Mouse (Mus musculus): ENCODE measurements around the gene Grb7. TPM values are rescaled to one million over a fixed set of nuclear protein-coding genes. Genes with fewer than 3 reads are reported as not detected.

The Grb7 gene
- polyA plus RNA-seq, 1 experiment from 2014 or later = 22.0 TPM

GRCm38 (mm10) chr11:98446562-98447474 is 624 bp downstream of the Grb7 start:
- H3K9me3 ChIP-seq (replicated peaks) = no peaks in the 10 kb centered on the region
- peak overlapping the region; percentile 21; the same call in 1 of the 2 replicates for H3K4me2 ChIP-seq
- peak; percentile 59 for ATAC-seq
- 5% methylated on average over 28 of the region's 33 CpGs for WGBS (ENCODE audit: insufficient replicate concordance)
- 0 out of 2 replicates have a peak overlapping the region, but pooled peaks have one; percentile 9 for H3K9ac ChIP-seq
- H3K4me1 ChIP-seq = peaks cover 6% of the 10 kb centered on the region
- H3K27ac ChIP-seq = peak overlapping the region; percentile 77
- peak overlapping the region; percentile 35 for H3K4me3 ChIP-seq
- peaks cover 72% of the 10 kb centered on the region for H3K27me3 ChIP-seq (replicated peaks)
- peaks cover 12% of the 10 kb centered on the region for H3K36me3 ChIP-seq

- Histone ChIP-seq H3K4me3 (peak overlapping the region; percentile 35), H3K36me3 (peaks cover 17% of the 10 kb centered on the region), H3K27me3 (replicated peaks) (peaks cover 78% of the 10 kb centered on the region), H3K9me3 (replicated peaks) (no peaks in the 10 kb centered on the region), H3K9ac (0 out of 2 replicates have a peak overlapping the region, but pooled peaks have one; percentile 9), H3K4me1 (peaks cover 6% of the 10 kb centered on the region), H3K27ac (peak overlapping the region; percentile 77), H3K4me2 (peak overlapping the region; percentile 22; the same call in 1 of the 2 replicates)
- ATAC-seq = no peak
- 16% methylated on average over 7 of the region's 7 CpGs for WGBS (ENCODE audit: insufficient replicate concordance)
These were observed 1.3 kb downstream of the Grb7 start for GRCm38 (mm10) chr11:98447475-98447834.

- peak overlapping the region; percentile 45 for H3K4me2 ChIP-seq
- peaks cover 6% of the 10 kb centered on the region for H3K4me1 ChIP-seq
- H3K27me3 ChIP-seq (replicated peaks) = peaks cover 80% of the 10 kb centered on the region
- peak; percentile 53 for ATAC-seq
- WGBS (ENCODE audit: insufficient replicate concordance) = 31% methylated on average over 13 of the region's 13 CpGs
- H3K4me3 ChIP-seq = peak overlapping the region; percentile 35
- no peak overlapping the region for H3K9ac ChIP-seq
- peak overlapping the region; percentile 77; the same call in 1 of the 2 replicates for H3K27ac ChIP-seq
- peaks cover 24% of the 10 kb centered on the region for H3K36me3 ChIP-seq
- H3K9me3 ChIP-seq (replicated peaks) = no peaks in the 10 kb centered on the region
These were observed 2.1 kb downstream of the Grb7 start for GRCm38 (mm10) chr11:98448191-98448790.

GRCm38 (mm10) chr11:98449419-98449818 is 3.2 kb downstream of the Grb7 start:
- Histone ChIP-seq H3K4me3 (peak overlapping the region; percentile 31), H3K4me2 (peak overlapping the region; percentile 45), H3K9ac (no peak overlapping the region), H3K27ac (no peak overlapping the region), H3K9me3 (replicated peaks) (no peaks in the 10 kb centered on the region), H3K27me3 (replicated peaks) (peaks cover 88% of the 10 kb centered on the region), H3K36me3 (peaks cover 35% of the 10 kb centered on the region), H3K4me1 (peaks cover 6% of the 10 kb centered on the region)
- no peak for ATAC-seq
- WGBS (ENCODE audit: insufficient replicate concordance) = 66% methylated on average over 3 of the region's 3 CpGs

GRCm38 (mm10) chr11:98449921-98450771 is 4.0 kb downstream of the Grb7 start:
- no peak overlapping the region for H3K4me3 ChIP-seq
- H3K4me1 ChIP-seq = peaks cover 6% of the 10 kb centered on the region
- WGBS (ENCODE audit: insufficient replicate concordance) = 64% methylated on average over 20 of the region's 20 CpGs
- H3K9ac ChIP-seq = no peak overlapping the region
- no peak for ATAC-seq
- no peak overlapping the region for H3K27ac ChIP-seq
- peak overlapping the region; percentile 45 for H3K4me2 ChIP-seq
- no peaks in the 10 kb centered on the region for H3K9me3 ChIP-seq (replicated peaks)
- H3K36me3 ChIP-seq = peaks cover 42% of the 10 kb centered on the region
- H3K27me3 ChIP-seq (replicated peaks) = peaks cover 83% of the 10 kb centered on the region

GRCm38 (mm10) chr11:98455484-98455883 is 9.3 kb downstream of the Grb7 start:
- H3K4me3 ChIP-seq = no peak overlapping the region
- ATAC-seq = no peak
- H3K27me3 ChIP-seq (replicated peaks) = peaks cover 75% of the 10 kb centered on the region
- H3K9ac ChIP-seq = no peak overlapping the region
- peaks cover 42% of the 10 kb centered on the region for H3K36me3 ChIP-seq
- no peaks in the 10 kb centered on the region for H3K9me3 ChIP-seq (replicated peaks)
- H3K4me2 ChIP-seq = no peak overlapping the region
- peaks cover 16% of the 10 kb centered on the region for H3K4me1 ChIP-seq
- H3K27ac ChIP-seq = no peak overlapping the region
- WGBS (ENCODE audit: insufficient replicate concordance) = 69% methylated on average over 4 of the region's 4 CpGs

GRCm38 (mm10) chr11:98456545-98456944 is 10.4 kb downstream of the Grb7 start:
- H3K9ac ChIP-seq = no peak overlapping the region
- WGBS (ENCODE audit: insufficient replicate concordance) = 50% methylated on average over 5 of the region's 5 CpGs
- H3K27ac ChIP-seq = no peak overlapping the region
- H3K27me3 ChIP-seq (replicated peaks) = peaks cover 76% of the 10 kb centered on the region
- H3K9me3 ChIP-seq (replicated peaks) = no peaks in the 10 kb centered on the region
- H3K4me1 ChIP-seq = peaks cover 16% of the 10 kb centered on the region
- H3K4me3 ChIP-seq = no peak overlapping the region
- ATAC-seq = no peak
- H3K4me2 ChIP-seq = no peak overlapping the region
- H3K36me3 ChIP-seq = peaks cover 35% of the 10 kb centered on the region

GRCm38 (mm10) chr11:98456945-98457344 is 10.8 kb downstream of the Grb7 start:
- H3K4me3 ChIP-seq = peak overlapping the region; percentile 66
- peaks cover 77% of the 10 kb centered on the region for H3K27me3 ChIP-seq (replicated peaks)
- 0 out of 2 replicates have a peak overlapping the region, but pooled peaks have one; percentile 20 for H3K27ac ChIP-seq
- ATAC-seq = peak; percentile 6; the same call in 1 of the 2 replicates
- peaks cover 31% of the 10 kb centered on the region for H3K36me3 ChIP-seq
- WGBS (ENCODE audit: insufficient replicate concordance) = 24% methylated on average over 9 of the region's 9 CpGs
- peaks cover 16% of the 10 kb centered on the region for H3K4me1 ChIP-seq
- H3K9me3 ChIP-seq (replicated peaks) = no peaks in the 10 kb centered on the region
- peak overlapping the region; percentile 63 for H3K9ac ChIP-seq
- H3K4me2 ChIP-seq = peak overlapping the region; percentile 91

- H3K9ac ChIP-seq = peak overlapping the region; percentile 63
- under 1% methylated on average over 46 of the region's 64 CpGs for WGBS (ENCODE audit: insufficient replicate concordance)
- H3K4me1 ChIP-seq = peaks cover 16% of the 10 kb centered on the region
- H3K4me2 ChIP-seq = peak overlapping the region; percentile 91
- peaks cover 76% of the 10 kb centered on the region for H3K27me3 ChIP-seq (replicated peaks)
- peak overlapping the region; percentile 66 for H3K4me3 ChIP-seq
- peaks cover 27% of the 10 kb centered on the region; the same call in 1 of the 2 replicates for H3K36me3 ChIP-seq
- peak; percentile 72 for ATAC-seq
- H3K27ac ChIP-seq = peak overlapping the region; percentile 20; the same call in 1 of the 2 replicates
- H3K9me3 ChIP-seq (replicated peaks) = no peaks in the 10 kb centered on the region
These were observed 11.3 kb downstream of the Grb7 start for GRCm38 (mm10) chr11:98457367-98458120.

GRCm38 (mm10) chr11:98458121-98458990 is 12.2 kb downstream of the Grb7 start:
- peaks cover 20% of the 10 kb centered on the region; the same call in 1 of the 2 replicates for H3K36me3 ChIP-seq
- no peak overlapping the region for H3K27ac ChIP-seq
- peak overlapping the region; percentile 66 for H3K4me3 ChIP-seq
- 4% methylated on average over 26 of the region's 30 CpGs for WGBS (ENCODE audit: insufficient replicate concordance)
- 0 out of 2 replicates have a peak, but pooled peaks have one; percentile 19 for ATAC-seq
- H3K9me3 ChIP-seq (replicated peaks) = no peaks in the 10 kb centered on the region
- H3K4me2 ChIP-seq = peak overlapping the region; percentile 91
- peaks cover 16% of the 10 kb centered on the region for H3K4me1 ChIP-seq
- H3K27me3 ChIP-seq (replicated peaks) = peaks cover 73% of the 10 kb centered on the region
- peak overlapping the region; percentile 63 for H3K9ac ChIP-seq
